Mouse (Mus musculus) layer of hippocampus, adult 9-10 months (tissue): Measurements from ENCODE around the gene Gm8020.
A peak's percentile ranks its signal among the peaks of the same experiment; 100 is the strongest.
"Not testable (repeated sequence)": the region's sequence is repeated elsewhere in the genome, so short reads cannot be mapped to it uniquely, and the experiment has no call there.

Source experiments
- DNase-seq: peaks from one replicate; pipeline ENCODE4 v3.0.0; 2022; ENCODE audit warnings: low spot score

Gm8020 gene

DNA sequence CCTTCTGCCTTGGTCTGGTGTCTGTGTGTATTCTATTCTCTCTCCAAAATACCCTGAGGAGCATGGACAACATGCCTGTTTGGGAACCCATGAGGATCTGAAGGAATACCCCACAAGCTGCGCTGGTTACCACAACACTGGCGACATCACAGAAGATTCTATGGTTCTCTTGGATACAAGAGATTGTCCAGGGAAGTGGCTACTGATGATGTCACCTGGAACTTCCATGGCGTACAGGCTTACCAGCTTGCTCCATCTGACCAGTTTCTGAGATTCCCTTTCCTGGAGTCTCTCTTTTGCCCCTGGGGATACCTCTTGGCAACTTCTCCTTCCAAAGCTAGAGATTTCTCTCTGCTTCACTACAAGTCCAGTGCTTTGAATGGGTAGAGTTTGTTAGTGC is at the start of gene Gm8020:
Gene Gm8020 (minus strand): TSS at position 101 of the 400 bp plus-strand sequence.
- not testable (repeated sequence) for DNase-seq

DNA sequence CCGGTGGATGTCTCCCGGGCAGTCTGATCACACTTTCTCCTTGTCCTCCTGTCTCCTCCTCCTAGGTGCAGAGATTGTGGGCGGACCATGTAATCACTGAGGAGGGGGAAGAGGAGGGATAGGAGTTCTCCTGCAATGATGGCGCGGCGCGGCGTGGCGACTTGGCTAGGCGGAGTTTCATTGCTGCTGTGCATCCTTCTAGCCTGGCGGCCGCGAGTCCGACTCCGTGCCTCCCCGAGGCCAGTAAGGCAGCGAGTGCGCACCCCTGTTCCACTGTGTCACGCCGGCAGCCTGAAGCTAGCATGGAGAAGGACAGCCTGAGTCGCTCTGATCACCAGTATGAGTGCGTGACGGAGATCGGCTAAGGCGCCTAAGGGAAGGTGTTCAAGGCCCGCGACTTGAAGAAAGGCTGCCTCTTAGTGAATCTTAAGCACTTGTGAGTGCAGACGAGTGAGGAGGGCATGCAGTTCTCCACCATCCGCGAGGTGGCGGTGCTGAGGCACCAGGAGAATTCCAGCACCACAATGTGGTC is 41.1 kb upstream of the Gm8020 start:
- peak; percentile 11 for DNase-seq

DNA sequence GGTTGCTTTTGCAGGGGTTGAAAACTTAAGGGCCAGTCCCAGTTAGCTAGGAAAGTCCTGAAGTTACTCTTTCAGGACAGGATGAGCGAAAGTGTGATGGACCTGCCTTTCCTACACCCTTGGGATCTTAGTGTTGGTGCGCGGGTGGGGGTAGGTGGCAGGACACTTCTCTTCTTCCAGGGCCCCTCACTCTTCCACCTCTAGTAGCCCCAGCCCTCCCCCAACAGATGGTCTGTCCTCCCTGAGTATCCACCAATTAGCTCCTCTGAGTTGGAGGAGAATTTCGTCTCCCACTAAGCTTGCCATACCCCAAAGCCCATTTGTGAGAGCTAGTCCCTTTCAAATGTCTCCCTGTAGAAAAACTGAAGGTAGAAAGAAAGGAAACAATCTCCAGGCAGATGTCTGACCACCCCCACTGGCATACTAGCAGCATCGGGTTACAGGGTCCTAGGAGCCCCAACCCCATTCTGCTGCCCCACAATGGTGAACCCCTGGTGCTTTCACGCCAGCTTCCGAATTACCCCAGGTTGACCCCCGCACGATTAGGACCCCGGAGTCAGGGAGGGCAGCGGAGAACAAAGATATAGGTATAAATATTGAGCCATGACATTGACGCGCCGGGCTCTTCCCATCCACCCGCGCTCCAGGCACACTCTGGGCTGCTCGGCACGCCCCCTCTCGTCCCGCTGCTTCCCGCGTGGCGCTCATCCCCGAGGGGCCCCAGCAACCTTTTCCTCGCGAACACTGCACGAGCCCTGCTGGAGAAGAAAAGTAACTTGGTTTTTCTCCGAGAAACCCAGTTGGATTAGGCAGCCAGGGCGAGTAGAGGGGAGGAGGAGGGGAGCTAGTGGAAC is 40.4 kb upstream of the Gm8020 start:
- not testable (repeated sequence) for DNase-seq

DNA sequence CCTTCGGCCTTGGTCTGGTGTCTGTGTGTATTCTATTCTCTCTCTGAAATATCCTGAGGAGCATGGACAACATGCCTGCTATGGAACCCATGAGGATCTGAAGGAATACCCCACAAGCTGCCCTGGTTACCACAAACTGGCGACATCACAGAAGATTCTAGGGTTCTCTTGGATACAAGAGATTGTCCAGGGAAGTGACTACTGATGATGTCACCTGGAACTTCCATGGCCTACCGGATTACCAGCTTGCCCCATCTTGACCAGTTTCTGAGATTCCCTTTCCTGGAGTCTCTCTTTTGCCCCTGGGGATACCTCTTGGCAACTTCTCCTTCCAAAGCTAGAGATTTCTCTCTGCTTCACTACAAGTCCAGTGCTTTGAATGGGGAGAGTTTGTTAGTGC is 22.0 kb upstream of the Gm8020 start, which contains the start of gene Gm8024:
Gene Gm8024 (minus strand): TSS at position 101 of the 400 bp plus-strand sequence.
- DNase-seq: not testable (repeated sequence)

DNA sequence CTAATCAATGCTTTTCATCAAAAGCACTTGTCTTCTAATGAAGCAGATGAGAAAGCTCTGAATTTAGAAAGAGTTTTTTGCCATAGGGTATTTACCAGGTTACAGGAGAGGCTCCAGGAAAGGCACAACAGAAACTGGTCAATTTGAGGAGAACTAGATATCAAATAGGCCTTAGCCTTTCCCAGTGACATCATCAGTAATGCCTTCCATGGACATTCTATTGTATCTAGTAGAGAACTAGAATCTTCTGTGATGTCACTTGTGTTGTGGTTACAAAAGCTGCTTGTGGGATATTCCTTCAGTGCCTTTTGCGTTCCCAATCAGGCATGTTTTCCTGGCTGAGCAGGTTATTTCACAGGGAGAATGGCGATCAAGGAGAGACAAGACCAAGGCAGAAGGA is 38.6 kb downstream of the Gm8020 start, which contains the start of gene Gm8011:
Gene Gm8011 (plus strand): TSS at position 301 of the 400 bp plus-strand sequence.
- not testable (repeated sequence) for DNase-seq
